Comparison of ENCODE assay signal across 24 mouse cellular contexts in the genomic region with DNA sequence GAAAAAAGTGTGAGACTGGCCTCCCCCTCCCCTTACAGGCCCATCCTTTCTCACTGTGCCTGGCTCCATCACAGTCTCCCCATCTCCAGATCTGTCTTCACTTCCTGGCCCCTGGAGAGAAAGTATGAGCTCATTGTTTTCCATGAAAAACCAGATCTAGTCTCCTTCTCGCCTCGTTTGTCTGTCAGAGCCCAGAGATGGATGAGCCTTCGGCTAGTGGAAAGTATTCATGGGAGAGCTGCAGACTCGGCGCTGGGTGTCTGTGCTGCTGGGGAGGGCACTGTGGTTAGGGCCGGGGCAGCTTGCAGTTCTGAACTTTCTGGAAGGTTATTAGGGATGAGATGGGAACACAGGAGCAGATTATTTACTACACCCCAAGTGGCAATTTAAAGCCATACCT.
DNase-seq lines count a peak whose midpoint lies in the region; ATAC-seq and TF ChIP-seq lines count a peak whose summit lies in the region.
"Had no signal": no experiment of that assay in that cellular context is flagged by ENCODE, and none has a peak within 500 bp of the region (broad histone marks: within the 10 kb centered on the region; RNA-seq: fewer than 3 reads in every experiment).

No protein-coding gene starts in this region.

- no peak for TF ChIP-seq CTCF in midbrain, postnatal 0 days (IDR thresholded peaks at IDR 0.05)

- WGBS in midbrain, postnatal 0 days, result 65% methylated on average over 6 of the region's 6 CpGs
- WGBS in midbrain, embryonic 10.5 days, result 84% methylated on average over 6 of the region's 6 CpGs
- 30% methylated on average over 6 of the region's 6 CpGs for WGBS in hindbrain, embryonic 16.5 days
- WGBS in neural tube, embryonic 15.5 days, result 16% methylated on average over 6 of the region's 6 CpGs

- DNase-seq in midbrain, postnatal 0 days (ENCODE audit: low spot score), result peak; percentile 18
- no peak for DNase-seq in midbrain, embryonic 10.5 days (ENCODE audit: low spot score)
- peak; percentile 24 for DNase-seq in embryo, embryonic 10.5 days (ENCODE audit: low spot score)
- DNase-seq in cerebellum, postnatal 25 days, result no peak
- no peak for DNase-seq in left cerebral cortex, adult 11 months (ENCODE audit: low spot score)
- DNase-seq: adrenal gland, postnatal 10 days; B cell, adult 2 months; cerebellum, adult 11 months; cerebellum, postnatal 36 days; gastrocnemius, postnatal 36 days; kidney, adult 11 months; liver, embryonic 13.5 days; right cerebral cortex, postnatal 25 days; thymus, adult 2 months had no signal

- H3K27ac ChIP-seq in midbrain, postnatal 0 days (ENCODE audit: low read depth, low read length), result no peak overlapping the region
- no peak overlapping the region for H3K27ac ChIP-seq in midbrain, embryonic 10.5 days (replicated peaks)
- 0 out of 2 replicates have a peak overlapping the region, but pooled peaks have one; percentile 23 for H3K27ac ChIP-seq in hindbrain, embryonic 16.5 days (ENCODE audit: low read depth, low read length)
- peak overlapping the region; percentile 23; the same call in 1 of the 2 replicates for H3K27ac ChIP-seq in neural tube, embryonic 15.5 days (replicated peaks)
- H3K27ac ChIP-seq: embryonic facial prominence, embryonic 12.5 days; forebrain, embryonic 13.5 days; kidney, postnatal 0 days; limb, embryonic 13.5 days; liver, embryonic 13.5 days; lung, embryonic 15.5 days; macrophage; midbrain, embryonic 12.5 days had no signal

- H3K4me3 ChIP-seq in midbrain, postnatal 0 days (ENCODE audit: low read depth, low read length), result no peak overlapping the region
- H3K4me3 ChIP-seq in midbrain, embryonic 10.5 days, result no peak overlapping the region
- no peak overlapping the region for H3K4me3 ChIP-seq in hindbrain, embryonic 16.5 days (ENCODE audit: low read length)
- no peak overlapping the region for H3K4me3 ChIP-seq in neural tube, embryonic 15.5 days (replicated peaks)
- H3K4me3 ChIP-seq: embryonic facial prominence, embryonic 12.5 days; erythroblast, embryonic 14.5 days; forebrain, embryonic 13.5 days; limb, embryonic 13.5 days; liver, embryonic 13.5 days; lung, embryonic 15.5 days; midbrain, embryonic 12.5 days had no signal

- no peaks in the 10 kb centered on the region for H3K9me3 ChIP-seq in midbrain, postnatal 0 days (ENCODE audit: low read length)
- H3K9me3 ChIP-seq in midbrain, embryonic 10.5 days (replicated peaks), result no peaks in the 10 kb centered on the region
- H3K9me3 ChIP-seq in hindbrain, embryonic 16.5 days (ENCODE audit: control insufficient read depth, low read length), result no peaks in the 10 kb centered on the region
- no peaks in the 10 kb centered on the region for H3K9me3 ChIP-seq in neural tube, embryonic 15.5 days (replicated peaks)
- H3K9me3 ChIP-seq: embryonic facial prominence, embryonic 12.5 days; forebrain, embryonic 13.5 days; limb, embryonic 13.5 days; liver, embryonic 13.5 days; lung, embryonic 15.5 days; midbrain, embryonic 12.5 days had no signal

- H3K27me3 ChIP-seq in midbrain, postnatal 0 days (ENCODE audit: insufficient read depth, low read length), result no peaks in the 10 kb centered on the region
- no peaks in the 10 kb centered on the region for H3K27me3 ChIP-seq in midbrain, embryonic 10.5 days (ENCODE audit: low read depth, poor library complexity, severe bottlenecking)
- H3K27me3 ChIP-seq in hindbrain, embryonic 16.5 days (replicated peaks; ENCODE audit: control insufficient read depth, insufficient read depth, low read length), result no peaks in the 10 kb centered on the region
- H3K27me3 ChIP-seq in neural tube, embryonic 15.5 days (replicated peaks), result no peaks in the 10 kb centered on the region
- H3K27me3 ChIP-seq: embryonic facial prominence, embryonic 12.5 days; forebrain, embryonic 13.5 days; limb, embryonic 13.5 days; liver, embryonic 13.5 days; lung, embryonic 15.5 days; midbrain, embryonic 12.5 days had no signal

- H3K36me3 ChIP-seq in midbrain, postnatal 0 days (ENCODE audit: insufficient read depth, low read length), result no peaks in the 10 kb centered on the region
- H3K36me3 ChIP-seq in midbrain, embryonic 10.5 days, result no peaks in the 10 kb centered on the region
- no peaks in the 10 kb centered on the region for H3K36me3 ChIP-seq in hindbrain, embryonic 16.5 days (ENCODE audit: control insufficient read depth, insufficient read depth, low read length)
- no peaks in the 10 kb centered on the region for H3K36me3 ChIP-seq in neural tube, embryonic 15.5 days
- H3K36me3 ChIP-seq: embryonic facial prominence, embryonic 12.5 days; limb, embryonic 13.5 days; liver, embryonic 13.5 days; lung, embryonic 15.5 days; midbrain, embryonic 12.5 days had no signal

- no peak overlapping the region for H3K4me2 ChIP-seq in midbrain, postnatal 0 days (ENCODE audit: low read depth, low read length, poor library complexity, severe bottlenecking)
- H3K4me2 ChIP-seq in hindbrain, embryonic 16.5 days (ENCODE audit: low read length), result no peak overlapping the region
- no peak overlapping the region for H3K4me2 ChIP-seq in neural tube, embryonic 15.5 days
- H3K4me2 ChIP-seq: embryonic facial prominence, embryonic 12.5 days; forebrain, embryonic 13.5 days; limb, embryonic 13.5 days; liver, embryonic 13.5 days; lung, embryonic 15.5 days; midbrain, embryonic 12.5 days had no signal

- ATAC-seq in midbrain, postnatal 0 days (ENCODE audit: low FRiP score), result no peak
- peak; percentile 48; the same call in 1 of the 2 replicates for ATAC-seq in hindbrain, embryonic 16.5 days
- ATAC-seq in neural tube, embryonic 15.5 days (ENCODE audit: low FRiP score), result peak; percentile 61; the same call in 1 of the 2 replicates
- ATAC-seq: forebrain, embryonic 13.5 days had no signal

- H3K9ac ChIP-seq in midbrain, postnatal 0 days (replicated peaks; ENCODE audit: low read length, poor library complexity, severe bottlenecking), result no peak overlapping the region
- no peak overlapping the region for H3K9ac ChIP-seq in hindbrain, embryonic 16.5 days (ENCODE audit: low read depth, low read length)
- H3K9ac ChIP-seq in neural tube, embryonic 15.5 days (replicated peaks), result no peak overlapping the region
- H3K9ac ChIP-seq: embryonic facial prominence, embryonic 12.5 days; forebrain, embryonic 13.5 days; limb, embryonic 13.5 days; liver, embryonic 13.5 days; lung, embryonic 15.5 days; midbrain, embryonic 12.5 days had no signal

- peaks cover 4% of the 10 kb centered on the region; the same call in 1 of the 2 replicates for H3K4me1 ChIP-seq in midbrain, postnatal 0 days (ENCODE audit: insufficient read depth, low read length)
- no peaks in the 10 kb centered on the region for H3K4me1 ChIP-seq in midbrain, embryonic 10.5 days
- peaks cover 4% of the 10 kb centered on the region; the same call in 1 of the 2 replicates for H3K4me1 ChIP-seq in hindbrain, embryonic 16.5 days (ENCODE audit: control insufficient read depth, insufficient read depth, low read depth, low read length)
- H3K4me1 ChIP-seq in neural tube, embryonic 15.5 days, result peaks cover 32% of the 10 kb centered on the region
- H3K4me1 ChIP-seq: embryonic facial prominence, embryonic 12.5 days; limb, embryonic 13.5 days; liver, embryonic 13.5 days; lung, embryonic 15.5 days had no signal

Comparison
In these comparisons a context has a peak if more than half of its experiments do, and no peak if none do; other contexts are left out.
1. DNase-seq: peak in midbrain, postnatal 0 days (single experiment) and embryo, embryonic 10.5 days (single experiment); none in midbrain, embryonic 10.5 days (single experiment), cerebellum, postnatal 25 days (0 of 2) and left cerebral cortex, adult 11 months (single experiment).
2. H3K27ac ChIP-seq: peak in hindbrain, embryonic 16.5 days (single experiment) and neural tube, embryonic 15.5 days (single experiment); none in midbrain, postnatal 0 days (single experiment) and midbrain, embryonic 10.5 days (single experiment).